Comparison of ENCODE assay signal across 7 mouse cellular contexts in the genomic region with DNA sequence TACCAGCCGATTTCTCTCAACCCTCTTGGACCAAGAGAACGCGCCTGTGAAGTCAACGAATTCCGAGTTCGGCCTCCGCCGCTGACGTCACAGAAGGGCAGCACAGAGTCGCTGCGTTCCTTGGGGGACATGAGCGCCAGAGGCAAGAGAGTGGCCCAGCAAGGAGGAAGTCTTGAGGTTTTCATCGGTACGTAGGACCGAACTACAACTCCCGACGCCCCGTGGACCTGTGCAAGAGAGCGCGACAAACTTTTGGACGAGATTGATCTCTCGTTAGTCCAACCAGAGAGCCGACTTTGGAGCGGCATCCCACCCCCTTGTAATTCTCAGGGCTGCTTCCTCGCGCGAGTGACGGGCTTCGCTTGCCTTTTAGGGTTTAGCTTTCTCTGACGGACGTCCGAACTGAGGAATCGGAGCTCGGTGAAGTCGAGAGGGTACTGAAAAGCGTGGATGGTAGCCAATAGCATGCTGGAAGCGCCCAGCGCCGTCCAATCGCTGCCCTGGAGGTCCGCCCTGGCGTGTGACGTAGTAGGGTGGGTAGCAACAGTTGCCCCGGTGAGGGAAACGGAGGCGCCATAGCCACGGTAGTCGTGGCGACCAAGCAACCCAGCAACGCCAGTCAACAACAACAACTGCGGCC. TPM values are rescaled to one million over a fixed set of nuclear protein-coding genes. Genes with fewer than 3 reads are reported as not detected.
DNase-seq lines count a peak whose midpoint lies in the region; ATAC-seq lines count a peak whose summit lies in the region.

A gene (plus strand): TSS at position 544 of the 640 bp plus-strand sequence.

- peak within 1 kb of the TSS; percentile 92 for H3K27ac ChIP-seq in embryonic facial prominence, embryonic 11.5 days (replicated peaks; ENCODE audit: low read depth, low read length)
- H3K27ac ChIP-seq in limb, embryonic 10.5 days: peak within 1 kb of the TSS; percentile 96
- peak within 1 kb of the TSS; percentile 96 for H3K27ac ChIP-seq in midbrain, embryonic 13.5 days

- H3K4me1 ChIP-seq in embryonic facial prominence, embryonic 11.5 days (ENCODE audit: control insufficient read depth, insufficient read depth, low read length): peaks cover 2% of the 10 kb centered on the region; the same call in 1 of the 2 replicates
- H3K4me1 ChIP-seq in limb, embryonic 10.5 days: peaks cover 38% of the 10 kb centered on the region
- peaks cover 38% of the 10 kb centered on the region for H3K4me1 ChIP-seq in midbrain, embryonic 13.5 days (replicated peaks)

- H3K9ac ChIP-seq in embryonic facial prominence, embryonic 11.5 days (replicated peaks; ENCODE audit: low read length): peak within 1 kb of the TSS; percentile 90
- peak within 1 kb of the TSS; percentile 84 for H3K9ac ChIP-seq in midbrain, embryonic 13.5 days (replicated peaks)

- H3K36me3 ChIP-seq in embryonic facial prominence, embryonic 11.5 days (replicated peaks; ENCODE audit: control insufficient read depth, insufficient read depth, low read depth, low read length): no peaks in the 10 kb centered on the region
- H3K36me3 ChIP-seq in limb, embryonic 10.5 days: no peaks in the 10 kb centered on the region
- H3K36me3 ChIP-seq in midbrain, embryonic 13.5 days: no peaks in the 10 kb centered on the region

- peak within 1 kb of the TSS; percentile 97 for H3K4me3 ChIP-seq in embryonic facial prominence, embryonic 11.5 days (ENCODE audit: low read depth, low read length)
- peak within 1 kb of the TSS; percentile 86 for H3K4me3 ChIP-seq in limb, embryonic 10.5 days
- peak within 1 kb of the TSS; percentile 85 for H3K4me3 ChIP-seq in midbrain, embryonic 13.5 days (replicated peaks)

- peak; percentile 99 for DNase-seq in adrenal gland, postnatal 14 days
- peak; percentile 99 for DNase-seq in embryonic facial prominence, embryonic 11.5 days (ENCODE audit: low spot score)
- peak; percentile 100 for DNase-seq in kidney, adult 11 months
- DNase-seq in limb, embryonic 10.5 days (ENCODE audit: low spot score): peak; percentile 97
- peak; percentile 95 for DNase-seq in spleen, adult 12 weeks (ENCODE audit: low spot score)

- ATAC-seq in embryonic facial prominence, embryonic 11.5 days (replicated peaks; ENCODE audit: insufficient number of reproducible peaks, low FRiP score, low TSS enrichment, low read depth): peak; percentile 99
- peak; percentile 82 for ATAC-seq in granulocyte monocyte progenitor cell, adult 5-6 weeks (replicated peaks; ENCODE audit: poor library complexity, severe bottlenecking)
- peak; percentile 98 for ATAC-seq in midbrain, embryonic 13.5 days

- no peaks in the 10 kb centered on the region for H3K9me3 ChIP-seq in embryonic facial prominence, embryonic 11.5 days (replicated peaks; ENCODE audit: control insufficient read depth, low read length)
- no peaks in the 10 kb centered on the region for H3K9me3 ChIP-seq in limb, embryonic 10.5 days (replicated peaks)
- no peaks in the 10 kb centered on the region for H3K9me3 ChIP-seq in midbrain, embryonic 13.5 days

- H3K4me2 ChIP-seq in embryonic facial prominence, embryonic 11.5 days (ENCODE audit: low read depth, low read length): peak within 1 kb of the TSS; percentile 74
- peak within 1 kb of the TSS; percentile 84 for H3K4me2 ChIP-seq in midbrain, embryonic 13.5 days (replicated peaks)

- H3K27me3 ChIP-seq in embryonic facial prominence, embryonic 11.5 days (ENCODE audit: control insufficient read depth, insufficient read depth, low read length): no peaks in the 10 kb centered on the region
- no peaks in the 10 kb centered on the region for H3K27me3 ChIP-seq in limb, embryonic 10.5 days (ENCODE audit: low read depth, poor library complexity, severe bottlenecking)
- no peaks in the 10 kb centered on the region for H3K27me3 ChIP-seq in midbrain, embryonic 13.5 days

- WGBS in embryonic facial prominence, embryonic 11.5 days: 0% methylated on average over 51 of the region's 51 CpGs
- under 1% methylated on average over 51 of the region's 51 CpGs for WGBS in limb, embryonic 10.5 days
- under 1% methylated on average over 51 of the region's 51 CpGs for WGBS in midbrain, embryonic 13.5 days

RNA-seq across cellular contexts. Expression of the gene that starts here (rescaled TPM):
- total RNA-seq in adrenal gland, postnatal 14 days (2021): 15.2 and 17.3 TPM in 2 replicates
- 7.5 and 8.2 TPM in 2 replicates for polyA plus RNA-seq in embryonic facial prominence, embryonic 11.5 days (2014; fragmentation: Nextera tagmentation; extraction: Ambion mirVana)
- 6.9 and 13.6 TPM in 2 replicates for total RNA-seq in granulocyte monocyte progenitor cell, adult 5-6 weeks (2014; fragmentation: Nextera tagmentation)
- total RNA-seq in granulocyte monocyte progenitor cell, adult 5-6 weeks (2017): 3.1 and 4.3 TPM in 2 replicates
- 9.5 and 11.3 TPM in 2 replicates for polyA plus RNA-seq in limb, embryonic 10.5 days (2016; fragmentation: Nextera tagmentation; extraction: Ambion mirVana)
- polyA plus RNA-seq in midbrain, embryonic 13.5 days (2015; fragmentation: Nextera tagmentation; extraction: Ambion mirVana): 9.8 and 10.0 TPM in 2 replicates

Comparison
In these comparisons a context has a peak if more than half of its experiments do, and no peak if none do; other contexts are left out.
1. Peak in every context shown above with its lines: DNase-seq, ATAC-seq, H3K4me3 ChIP-seq and H3K27ac ChIP-seq.